Mouse (Mus musculus) adrenal gland, adult (tissue): Measurements from ENCODE around the gene Ttc19.
A peak's percentile ranks its signal among the peaks of the same experiment; 100 is the strongest.
"Not testable (repeated sequence)": the region's sequence is repeated elsewhere in the genome, so short reads cannot be mapped to it uniquely, and the experiment has no call there.

Source experiments
- DNase-seq, 2 experiments: peaks; one replicate each; pipeline ENCODE4 v3.0.0; 2022 to 2023; ENCODE audit warnings: low spot score in 1 of 2; ENCODE audit not compliant: inconsistent age in 2 of 2

The Ttc19 gene

DNA sequence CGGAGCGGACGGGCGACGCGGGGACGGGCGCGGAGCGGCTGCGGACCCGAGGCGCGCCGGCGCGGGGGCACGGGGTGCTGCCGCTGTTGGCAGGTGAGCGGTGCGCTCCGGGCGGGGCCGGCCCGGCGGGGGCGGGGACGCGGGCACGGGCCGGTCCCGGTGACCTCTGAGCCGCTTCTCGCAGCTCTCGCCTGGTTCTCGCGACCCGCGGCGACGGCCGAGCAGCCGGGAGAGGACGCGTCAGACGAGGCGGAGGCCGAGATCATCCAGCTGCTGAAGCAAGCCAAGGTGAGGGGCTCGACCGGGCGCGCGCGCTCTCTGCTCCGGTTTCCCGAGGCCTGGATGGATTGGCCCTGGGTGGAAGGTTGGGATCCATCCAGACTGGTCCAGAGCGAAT lies 326 bp downstream of the Ttc19 start:
- no peak for DNase-seq

DNA sequence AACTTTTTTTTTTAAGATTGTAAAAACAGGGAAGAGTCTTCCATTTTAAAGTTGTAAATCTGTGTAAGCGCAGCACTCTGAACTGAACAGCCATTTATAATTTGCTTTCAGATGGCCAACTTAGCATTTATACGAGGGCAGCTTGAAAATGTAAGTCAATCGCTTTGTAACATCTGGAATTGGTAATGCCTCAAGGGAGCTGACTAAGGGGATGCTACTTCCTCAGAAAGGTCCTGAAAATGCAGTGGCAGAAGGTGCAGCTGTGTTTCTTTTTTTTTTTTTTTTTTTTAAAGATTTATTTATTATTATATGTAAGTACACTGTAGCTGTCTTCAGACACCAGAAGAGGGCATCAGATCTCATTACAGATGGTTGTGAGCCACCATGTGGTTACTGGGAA lies 2.7 kb downstream of the Ttc19 start:
- not testable (repeated sequence) for DNase-seq

DNA sequence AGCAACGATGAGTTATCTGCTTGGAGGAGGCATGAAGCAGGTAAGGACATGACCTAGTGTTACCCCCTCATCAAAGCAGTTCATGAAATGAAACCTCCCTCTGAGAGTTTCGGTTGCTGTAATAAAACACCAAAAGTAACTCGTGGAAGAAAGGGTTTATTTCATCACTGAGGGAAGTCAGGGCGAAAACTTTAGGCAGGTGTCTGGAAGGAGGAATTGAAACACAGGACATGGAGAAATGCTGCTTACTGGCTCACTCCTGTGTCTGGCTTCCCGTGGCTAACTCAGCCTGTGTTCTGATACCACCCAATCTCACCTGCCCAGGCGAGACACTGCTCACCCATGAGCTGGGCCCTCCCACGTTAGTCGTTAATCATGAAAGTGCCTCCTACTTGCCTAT lies 3.7 kb downstream of the Ttc19 start:
- DNase-seq: no peak

DNA sequence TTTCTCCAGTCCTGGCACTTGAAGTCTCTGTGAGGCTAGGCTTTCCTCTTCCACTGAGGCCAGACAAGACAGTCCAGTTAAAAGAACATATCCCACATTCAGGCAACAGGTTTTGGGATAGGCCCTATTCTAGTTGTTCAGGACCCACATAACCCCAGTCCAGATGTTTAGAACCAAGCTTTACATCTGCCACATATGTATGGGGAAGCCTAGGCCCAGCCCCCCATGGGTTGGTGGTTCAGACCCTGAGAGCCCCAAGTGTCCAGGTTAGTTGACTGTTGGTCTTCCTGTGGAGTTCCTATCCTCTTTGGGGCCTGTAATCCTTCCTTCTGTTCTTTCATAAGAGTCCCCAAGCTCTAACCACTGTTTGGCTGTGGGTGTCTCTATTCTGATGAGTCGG lies 6.4 kb downstream of the Ttc19 start:
- DNase-seq: no peak

DNA sequence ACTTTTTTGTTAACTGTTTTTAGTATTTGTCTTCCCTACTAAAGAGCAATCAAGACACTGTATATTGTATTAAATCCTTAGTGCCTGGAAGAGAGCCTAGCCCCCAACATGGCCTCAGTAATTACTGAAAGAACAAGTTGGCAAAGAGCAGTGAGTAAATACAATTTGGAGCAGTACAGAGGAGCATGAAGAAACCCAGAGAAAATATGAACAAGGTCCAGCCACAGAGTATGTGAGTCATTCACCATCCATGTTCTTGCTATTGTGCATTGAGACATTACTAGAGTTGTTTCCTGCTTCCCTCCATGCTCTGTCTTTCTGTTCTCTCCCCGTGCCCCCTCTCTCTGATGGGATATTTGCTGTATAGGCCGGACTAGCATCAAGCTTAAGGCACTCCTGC lies 12.8 kb downstream of the Ttc19 start:
- DNase-seq: no peak

DNA sequence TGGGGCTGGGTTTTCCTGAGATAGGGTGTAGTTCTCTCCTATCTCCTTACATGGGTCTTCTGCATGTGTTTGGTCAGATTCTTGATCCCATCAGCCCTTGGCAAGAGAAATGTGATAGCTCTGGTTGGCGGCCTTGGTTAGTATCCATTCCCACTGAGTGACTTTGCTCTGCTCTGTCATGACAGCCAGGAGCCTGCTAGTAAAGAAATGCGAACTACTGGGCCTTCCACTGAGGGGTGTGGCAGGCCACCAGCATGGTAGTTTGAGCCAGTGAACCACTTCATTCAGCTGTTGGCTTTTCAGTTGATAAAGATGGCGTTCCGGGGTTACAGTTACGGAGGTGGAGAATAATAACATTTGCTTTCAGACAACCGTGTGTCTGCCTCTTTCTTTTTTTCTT lies 17.6 kb downstream of the Ttc19 start:
- DNase-seq: no peak

DNA sequence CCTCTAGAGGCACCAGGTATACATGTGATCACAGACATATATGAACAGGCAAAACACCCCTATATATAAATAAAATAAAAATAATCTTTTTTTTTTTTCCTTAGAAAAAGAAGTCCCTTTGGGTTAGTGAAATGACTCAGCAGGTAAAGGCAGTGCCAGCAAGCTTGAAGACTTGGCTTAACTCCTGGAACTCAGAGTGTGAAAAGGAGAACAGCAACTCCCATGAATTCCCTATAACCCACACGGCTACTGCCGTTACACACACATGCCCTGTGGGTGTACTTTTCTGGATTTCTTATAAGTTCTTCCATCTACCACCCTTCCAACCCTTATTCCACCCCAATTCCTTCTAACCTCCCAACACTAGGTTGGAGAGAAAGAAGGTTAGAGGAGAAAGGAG lies 24.6 kb downstream of the Ttc19 start:
- DNase-seq: no peak

DNA sequence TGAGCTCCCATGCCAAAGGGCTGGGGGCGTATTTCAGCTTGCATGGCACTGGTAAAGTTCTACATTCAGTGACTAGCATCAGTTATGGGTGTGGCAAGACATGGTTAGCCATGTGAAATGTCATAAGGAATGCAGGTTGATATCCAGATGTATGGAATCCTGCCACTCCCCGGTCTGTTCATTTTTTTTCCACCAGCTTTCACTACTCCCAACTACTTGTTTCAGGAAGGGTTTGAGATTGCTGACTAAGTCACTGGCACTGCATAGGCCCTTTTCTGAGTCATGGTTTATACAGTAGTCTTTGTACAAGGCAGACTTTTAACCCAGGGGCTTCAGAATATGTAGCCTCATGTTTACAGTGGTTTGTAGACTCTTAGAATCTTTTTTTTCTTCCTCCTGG lies 28.0 kb downstream of the Ttc19 start:
- no peak for DNase-seq

DNA sequence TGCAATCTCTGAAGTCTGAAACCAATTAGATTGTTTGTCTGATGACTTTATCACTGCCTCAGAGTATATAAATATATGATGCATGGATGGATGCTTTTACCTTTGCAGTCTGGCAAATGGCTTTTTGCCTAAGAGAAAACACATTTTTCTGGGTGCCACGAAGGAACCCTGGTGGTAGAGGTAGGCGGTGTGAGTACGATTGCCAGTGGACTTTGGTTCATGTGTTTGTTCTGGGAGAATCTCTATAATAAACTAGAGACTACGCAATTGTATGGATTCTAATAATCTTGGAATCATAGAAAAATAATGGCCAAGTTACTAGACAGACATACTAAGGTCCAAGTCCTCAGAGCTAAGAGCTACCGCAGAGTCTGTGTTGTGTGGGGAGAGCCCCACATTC lies 33.7 kb downstream of the Ttc19 start:
- no peak for DNase-seq

DNA sequence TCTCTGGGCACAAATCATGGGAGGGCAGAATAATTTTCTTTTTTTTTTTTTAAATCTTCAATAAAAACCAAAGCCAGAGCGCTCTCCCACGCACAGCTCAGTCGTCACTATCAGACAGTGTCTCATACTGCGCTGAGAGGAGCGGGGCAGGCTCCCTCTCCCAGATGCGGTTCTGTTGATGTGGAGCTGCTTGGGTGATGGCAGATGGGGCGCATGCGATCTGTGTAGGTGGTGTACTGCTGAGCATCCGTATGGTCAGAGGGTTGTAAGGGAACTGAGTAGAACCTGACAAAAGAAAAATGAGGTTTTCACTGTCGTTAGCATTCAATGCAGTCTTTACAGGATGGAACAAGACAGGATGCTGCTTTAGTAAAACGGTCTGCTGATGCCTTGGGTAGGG lies 36.5 kb downstream of the Ttc19 start:
- no peak for DNase-seq

DNA sequence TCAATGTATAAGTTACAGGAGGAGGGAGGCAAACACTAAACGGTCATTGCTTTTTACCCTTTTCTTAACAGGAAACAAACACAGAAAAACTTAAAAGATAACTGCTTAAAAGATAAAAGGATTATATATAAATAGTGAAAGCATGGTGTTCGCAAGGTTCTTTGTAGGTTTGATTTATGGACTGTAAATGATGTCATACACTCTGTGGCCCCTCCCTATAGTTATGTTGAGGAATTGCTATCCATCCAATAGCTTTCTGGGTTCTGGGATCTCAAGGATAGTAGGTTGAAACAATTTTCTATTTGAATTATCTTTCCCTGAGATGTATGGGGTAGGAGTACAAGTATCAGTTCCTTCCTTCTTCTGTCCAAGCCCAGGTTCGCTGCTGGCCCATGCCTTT lies 38.8 kb downstream of the Ttc19 start:
- no peak for DNase-seq

DNA sequence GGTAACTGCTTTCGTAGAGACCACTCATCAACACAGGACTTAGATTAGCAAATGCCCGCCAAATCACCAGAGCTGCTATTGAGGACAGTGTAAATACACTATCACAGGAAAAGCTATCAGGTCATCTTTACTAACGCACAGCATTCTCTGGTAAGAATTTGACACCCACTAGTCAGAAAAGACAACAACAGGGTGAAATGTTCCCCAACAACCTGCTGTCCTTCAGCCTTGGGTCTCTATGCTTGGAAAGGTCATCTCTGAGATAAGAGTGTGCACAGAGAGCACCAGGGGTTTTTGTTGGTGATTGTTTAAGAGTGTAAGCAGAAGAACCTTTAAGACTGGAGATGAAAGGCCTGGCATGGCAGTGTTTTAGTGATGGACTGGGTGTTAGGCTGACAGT lies 42.4 kb downstream of the Ttc19 start:
- peak in 1 of 2 experiments; percentile 64 for DNase-seq

DNA sequence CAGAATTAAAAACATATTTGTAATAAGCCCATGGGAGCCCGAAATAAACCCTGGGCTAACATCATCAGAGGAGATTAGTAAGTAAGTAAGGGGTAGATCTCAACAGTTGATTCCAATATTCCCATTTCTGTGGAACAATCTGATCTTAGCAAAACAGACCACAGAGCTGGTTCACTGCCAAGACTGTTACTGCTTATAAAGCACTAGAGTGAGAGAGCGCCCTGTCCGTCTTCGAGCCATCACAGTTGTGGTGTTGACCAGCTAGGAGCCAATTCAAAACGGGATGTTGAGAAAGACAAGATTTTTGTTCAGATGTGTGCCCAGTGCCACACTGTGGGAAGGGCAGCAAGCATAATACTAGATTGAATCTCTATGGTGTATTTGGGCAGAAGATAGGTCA lies 49.9 kb downstream of the Ttc19 start:
- peak in 1 of 2 experiments; percentile 15 for DNase-seq

DNA sequence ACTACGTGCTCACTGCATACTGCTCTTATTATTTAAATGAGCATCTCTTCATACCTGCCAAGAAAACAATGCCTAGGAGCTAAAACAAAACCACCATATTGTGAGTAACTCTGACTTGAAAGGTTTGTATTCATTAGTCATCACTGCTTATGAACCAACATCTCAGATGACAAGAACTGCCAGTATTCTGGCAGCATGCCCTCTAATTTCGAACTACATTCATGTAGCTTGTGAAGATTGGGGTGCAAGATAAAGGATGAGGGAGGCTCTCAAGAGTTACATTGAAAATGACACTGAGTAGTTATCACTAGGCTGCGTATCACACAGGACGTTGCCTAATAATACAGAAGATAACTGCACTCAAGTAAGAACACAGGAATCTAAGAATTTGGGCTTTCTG lies 51.0 kb downstream of the Ttc19 start:
- peak; percentile 36 to 70 for DNase-seq

DNA sequence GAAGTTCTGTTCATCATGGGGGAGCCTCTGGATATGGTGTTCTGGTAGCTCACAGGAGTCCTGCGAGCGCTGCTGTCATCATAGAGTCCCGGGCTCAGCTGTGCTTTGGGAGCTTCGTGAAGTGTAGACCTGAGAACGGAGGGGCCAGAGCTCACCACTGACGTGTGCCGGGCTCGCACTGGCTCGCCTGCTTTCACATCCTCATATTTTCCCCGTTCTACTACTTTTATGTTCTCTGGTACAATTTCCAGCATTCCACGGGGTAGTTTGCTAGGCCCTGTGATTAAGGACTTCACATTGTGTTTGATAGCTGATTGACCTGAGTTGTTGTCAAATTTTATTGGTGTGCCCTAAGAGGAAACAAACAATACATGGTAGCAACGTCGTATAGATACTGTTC lies 61.7 kb downstream of the Ttc19 start:
- no peak for DNase-seq

DNA sequence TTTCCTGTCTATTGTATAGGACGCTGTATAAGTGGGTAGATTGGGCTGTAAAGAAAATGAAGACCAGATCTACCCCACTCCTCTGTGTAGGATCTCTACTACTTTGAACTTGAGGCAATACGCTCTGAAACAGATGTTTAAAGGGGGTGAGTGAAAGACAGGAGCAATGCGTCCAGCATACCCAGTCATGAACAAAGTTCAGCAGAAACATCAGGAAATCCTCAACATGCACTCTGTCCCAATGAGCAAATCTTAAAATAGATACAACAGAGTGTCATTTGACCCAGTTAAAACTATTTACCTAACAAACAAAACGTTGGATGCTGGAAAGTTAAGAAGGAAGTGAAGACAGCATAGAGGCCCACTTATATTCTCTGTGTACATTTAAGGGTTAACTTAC lies 70.7 kb downstream of the Ttc19 start:
- DNase-seq: no peak

DNA sequence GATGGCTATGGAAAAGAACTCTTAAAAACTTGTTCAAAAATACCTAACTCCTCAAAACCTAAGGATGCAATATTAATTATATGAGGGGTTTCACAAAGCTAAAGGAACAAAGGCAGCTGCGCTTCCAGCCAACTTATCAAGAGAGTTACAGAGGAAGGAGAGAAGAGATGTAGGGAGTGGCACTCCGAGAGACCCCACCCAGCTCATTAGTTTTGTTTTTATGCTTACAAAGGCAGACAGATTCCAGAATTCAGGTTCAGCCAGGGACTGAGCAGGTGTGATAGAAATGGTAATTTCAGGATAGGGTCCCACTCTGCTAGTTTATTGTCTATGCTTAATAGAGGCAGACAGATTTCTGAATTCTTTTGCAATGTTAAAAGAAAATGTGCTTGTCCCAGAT lies 73.9 kb downstream of the Ttc19 start:
- DNase-seq: no peak

DNA sequence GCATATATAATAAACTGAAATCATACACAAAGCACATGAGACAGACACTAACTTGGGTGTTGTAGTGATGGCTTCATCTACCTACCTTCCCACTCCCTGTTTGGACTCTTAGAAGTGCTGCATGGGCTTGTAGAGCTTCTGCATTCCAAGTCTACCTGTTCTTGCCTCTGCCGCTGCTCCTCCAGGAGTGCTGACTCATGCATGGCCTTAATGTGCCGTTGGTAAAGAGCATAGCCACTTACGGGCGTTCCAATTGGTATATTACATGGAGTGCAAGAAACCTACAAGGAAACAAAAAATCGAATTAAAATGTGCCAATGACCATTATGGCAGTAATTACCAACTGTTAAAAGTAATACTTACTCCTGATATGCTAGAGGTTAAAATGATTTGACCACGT lies 85.6 kb downstream of the Ttc19 start:
- DNase-seq: no peak

DNA sequence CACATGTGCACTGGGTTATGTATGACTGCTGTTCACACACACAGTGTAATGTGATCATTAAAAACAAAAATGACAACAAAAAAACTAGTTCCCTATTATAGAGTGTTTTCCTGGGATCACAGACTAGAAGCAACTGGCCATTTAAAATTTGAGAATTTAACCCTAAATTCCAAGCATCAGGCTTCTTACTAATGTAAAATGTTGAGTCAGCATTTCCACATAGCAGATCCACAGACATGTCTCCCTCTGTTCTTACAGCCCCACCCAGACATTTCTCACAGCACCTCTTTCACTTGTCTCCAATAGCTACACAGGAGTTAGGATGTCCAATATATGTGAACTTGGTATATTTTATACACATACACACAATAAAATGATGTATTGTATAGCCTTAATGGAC lies 88.7 kb downstream of the Ttc19 start:
- no peak for DNase-seq

DNA sequence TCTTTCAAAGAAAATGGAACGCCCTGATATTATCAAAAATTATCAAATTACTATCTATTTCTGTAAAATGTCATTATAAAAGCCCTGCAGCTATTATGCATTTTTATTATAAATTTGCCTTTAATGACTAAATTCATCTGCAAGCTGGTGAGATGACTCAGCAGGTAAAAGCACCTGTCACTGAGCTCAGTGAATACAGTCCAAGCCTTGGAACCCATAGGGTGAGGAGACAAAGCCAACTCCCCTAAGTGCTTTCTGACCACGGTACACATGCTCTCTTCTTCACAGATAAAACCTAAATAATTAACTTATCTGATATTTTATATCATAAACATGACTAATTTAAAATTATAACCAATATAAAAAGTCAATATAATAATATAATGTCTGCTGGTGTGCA lies 90.5 kb downstream of the Ttc19 start:
- DNase-seq: no peak

DNA sequence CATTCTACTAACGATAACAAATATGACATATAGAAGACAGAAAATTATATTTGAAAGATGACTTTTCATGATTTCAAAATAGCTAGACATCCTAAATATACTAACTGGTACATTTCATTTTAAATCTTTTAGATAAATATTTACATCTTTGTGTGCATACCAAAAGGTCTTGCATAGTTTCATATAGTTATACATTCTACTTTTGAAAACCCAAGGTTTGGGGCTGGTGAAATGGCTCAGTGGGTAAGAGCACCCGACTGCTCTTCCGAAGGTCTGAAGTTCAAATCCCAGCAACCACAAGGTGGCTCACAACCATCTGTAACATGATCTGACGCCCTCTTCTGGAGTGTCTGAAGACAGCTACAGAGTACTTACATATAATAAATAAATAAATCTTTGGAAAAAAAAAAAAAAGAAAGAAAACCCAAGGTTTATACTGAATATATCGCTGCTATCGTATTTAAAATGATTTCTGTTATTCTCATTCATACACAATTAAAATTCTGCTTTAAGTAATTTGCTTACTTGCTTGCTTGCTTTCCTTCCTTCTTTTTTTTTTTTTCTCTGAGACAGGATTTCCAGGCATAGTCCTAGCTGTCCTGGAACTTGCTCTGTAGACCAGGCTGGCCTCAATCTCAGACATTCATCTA lies 96.1 kb downstream of the Ttc19 start:
- not testable (repeated sequence) for DNase-seq
